Mouse (Mus musculus): ENCODE data around the gene Qars.

Gene Qars

GRCm38 (mm10) chr9:108531496-108531895 is 24.0 kb downstream of the Qars start:
- no peak for DNase-seq (ENCODE audit: low spot score)

DNA sequence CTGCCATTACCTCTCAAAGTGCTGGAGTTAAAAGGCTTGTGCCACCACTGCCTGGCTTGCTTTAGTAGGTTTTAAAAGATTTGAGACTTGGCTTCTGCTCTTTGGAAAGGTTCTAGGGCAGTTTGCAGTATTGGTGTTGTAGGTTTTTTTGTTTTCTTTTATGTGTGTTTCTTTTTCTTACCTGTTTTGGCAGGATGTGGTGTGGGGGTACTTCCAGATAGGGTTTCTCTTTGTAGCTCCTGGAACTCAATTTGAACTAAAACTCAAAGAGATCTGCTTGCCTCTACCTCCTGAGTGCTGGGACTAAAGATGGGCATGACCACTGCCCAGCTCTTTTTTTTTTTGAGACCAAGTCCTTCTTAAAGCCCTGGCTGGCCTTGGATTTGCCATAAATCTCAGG is 33.3 kb downstream of the Qars start:
- DNase-seq (ENCODE audit: low spot score), result no peak

DNA sequence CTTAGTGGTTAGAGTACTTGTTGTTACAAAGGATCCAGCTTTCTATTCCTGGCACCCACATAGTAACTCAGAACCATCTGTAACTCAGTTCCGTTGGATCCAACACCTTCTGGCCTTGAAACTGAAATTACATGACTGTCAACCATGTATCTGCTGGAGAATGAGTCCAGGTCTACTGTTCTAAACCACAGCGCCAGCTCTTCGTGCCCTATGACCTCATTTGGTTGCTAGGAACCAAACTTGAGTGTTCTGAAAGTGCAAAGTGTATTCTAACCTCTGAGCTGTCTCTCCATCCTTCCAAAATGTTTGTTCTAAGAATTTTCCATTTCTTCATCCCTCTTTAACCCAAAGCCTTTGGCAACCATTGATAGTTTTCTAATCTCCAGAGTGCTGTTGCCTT is 38.5 kb downstream of the Qars start:
- no peak for DNase-seq (ENCODE audit: low spot score)

- no peak for DNase-seq (ENCODE audit: low spot score)
Observed at GRCm38 (mm10) chr9:108546875-108547274, 39.4 kb downstream of the Qars start.

- no peak for DNase-seq (ENCODE audit: low spot score)
Observed at GRCm38 (mm10) chr9:108559169-108559568, 51.7 kb downstream of the Qars start.

DNA sequence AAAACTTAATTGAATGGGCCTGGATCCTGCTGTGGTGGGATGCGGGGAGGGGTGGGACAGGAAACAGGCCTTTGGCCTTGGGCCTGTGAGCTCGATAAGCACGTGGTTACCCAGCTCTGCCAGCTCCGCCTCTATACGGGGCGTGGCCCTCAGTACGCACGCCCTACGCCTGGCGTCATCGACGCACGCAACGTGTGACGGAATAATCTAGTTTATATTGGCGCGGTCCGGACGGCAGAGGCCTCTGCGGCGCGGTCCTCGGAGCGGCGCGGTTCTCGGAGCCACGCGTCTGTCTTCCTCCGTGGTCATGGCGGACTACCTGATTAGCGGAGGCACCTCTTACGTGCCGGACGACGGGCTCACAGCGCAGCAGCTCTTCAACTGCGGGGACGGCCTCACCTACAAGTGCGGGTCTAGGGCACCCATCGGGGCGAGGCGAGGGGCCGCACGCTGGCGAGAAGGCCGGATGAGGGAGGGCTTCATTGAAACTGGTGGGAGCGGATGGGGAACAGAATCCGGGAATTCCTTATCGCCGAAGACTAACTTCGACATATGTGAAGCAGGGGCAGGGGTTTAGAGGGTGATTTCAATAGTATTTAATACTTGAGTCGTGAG is 52.8 kb downstream of the Qars start, which contains the start of gene Impdh2:
Impdh2 (plus strand) TSS at position 60 of the 615 bp plus-strand sequence.
- peak; percentile 95 for DNase-seq (ENCODE audit: low spot score)

GRCm38 (mm10) chr9:108563671-108564070 is 56.2 kb downstream of the Qars start:
- DNase-seq (ENCODE audit: low spot score), result no peak

DNA sequence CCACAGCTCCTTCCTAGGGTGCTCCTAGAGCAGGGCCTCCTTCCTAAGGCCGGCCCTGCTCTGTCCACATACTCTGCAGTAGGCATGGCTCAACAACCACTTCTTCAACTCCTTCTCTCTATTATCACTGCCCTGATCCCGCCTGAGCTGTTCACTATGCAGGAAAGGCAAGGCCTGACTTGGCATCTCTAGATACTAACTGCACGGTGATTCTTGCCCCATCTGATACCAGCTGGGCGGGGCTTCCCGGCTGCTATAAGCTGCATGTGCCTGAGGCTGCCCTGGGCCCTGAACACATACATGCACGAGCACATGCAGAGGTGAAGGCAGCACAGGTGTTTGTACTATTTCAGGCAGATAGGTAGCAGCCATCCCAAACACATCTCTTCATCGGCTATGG is 56.6 kb downstream of the Qars start:
- no peak for DNase-seq (ENCODE audit: low spot score)
